Mouse (Mus musculus): Measurements from ENCODE around the gene Ppm1g. TPM values are rescaled to one million over a fixed set of nuclear protein-coding genes. Genes with fewer than 3 reads are reported as not detected.

Ppm1g gene
- total RNA-seq (2021): 10 to 100 TPM; 50.3 to 58.7 TPM

DNA sequence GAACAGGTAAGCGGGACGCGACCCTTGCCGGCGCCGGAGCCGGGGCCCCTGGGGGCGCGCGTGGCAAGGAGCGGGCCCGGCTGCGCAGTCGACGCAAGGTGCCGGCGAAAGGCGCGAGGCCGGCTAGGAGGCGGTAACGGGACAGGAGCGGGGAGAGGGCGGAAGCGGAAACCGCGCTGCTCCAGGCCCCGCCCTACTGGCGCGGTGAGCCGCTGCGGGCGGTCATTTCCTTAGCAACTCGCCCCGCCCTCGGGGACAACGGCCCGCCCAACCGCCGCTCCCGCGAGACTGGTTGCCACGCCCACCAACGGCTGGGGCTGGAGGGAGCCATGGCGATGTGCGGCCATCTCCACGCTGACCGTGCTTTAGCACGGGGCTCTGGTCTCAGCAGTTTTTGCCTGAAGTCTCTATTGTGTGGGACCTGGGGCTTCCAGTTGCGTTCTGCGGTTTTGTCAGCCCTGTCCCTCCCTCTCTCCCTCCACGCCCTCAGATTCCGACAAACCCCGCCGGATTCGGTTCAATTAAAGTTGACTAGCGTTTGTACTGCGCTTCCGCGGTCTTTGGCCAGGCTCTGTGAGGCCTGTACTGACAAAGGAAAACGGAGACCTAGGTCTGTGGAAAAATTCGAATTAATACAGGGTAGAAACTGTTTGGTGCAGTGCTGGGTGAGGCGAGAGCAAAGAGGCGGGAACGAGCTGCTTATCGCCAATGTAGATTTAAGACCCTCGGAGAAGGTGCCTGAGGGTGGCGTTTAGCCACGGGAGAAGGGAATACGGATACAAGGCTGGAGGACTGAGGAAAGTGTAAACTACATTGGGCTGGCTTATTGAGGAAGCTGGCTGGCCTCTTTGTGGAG lies at the start of gene Ppm1g:
Gene Ppm1g (minus strand): TSS at position 240 of the 856 bp plus-strand sequence.
- DNase-seq: peak; percentile 99

DNA sequence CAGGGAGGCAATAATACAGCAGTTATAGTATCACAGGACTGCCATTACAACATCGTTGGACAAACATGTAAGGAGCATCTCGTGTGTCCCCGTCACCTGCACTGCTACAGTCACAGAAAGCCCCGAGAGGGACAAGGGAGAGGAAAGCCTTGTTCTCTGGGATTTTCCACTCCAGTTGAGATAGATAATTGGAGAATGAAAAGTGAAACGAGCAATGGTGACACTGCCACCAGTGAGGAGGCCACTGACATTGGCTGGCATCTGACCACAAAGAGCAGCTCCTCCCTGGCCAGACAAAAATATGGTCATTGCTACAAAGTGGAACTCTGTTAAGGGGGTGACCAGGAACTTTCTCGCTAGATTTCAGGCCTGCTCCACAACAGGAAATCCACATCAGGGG lies 47.2 kb upstream of the Ppm1g start:
- no peak for DNase-seq
- intact Hi-C loops (cut with DNase I): no loop called here

More for the DNA sequence above, at the start of gene Ppm1g:
- intact Hi-C loops (cut with DNase I): loop anchor here (1.0 to 5.0 kb wide), 4 partner anchors 18 to 107 kb away; partner anchors contain the start of genes Ift172, Nrbp1 and Zfp513

DNA sequence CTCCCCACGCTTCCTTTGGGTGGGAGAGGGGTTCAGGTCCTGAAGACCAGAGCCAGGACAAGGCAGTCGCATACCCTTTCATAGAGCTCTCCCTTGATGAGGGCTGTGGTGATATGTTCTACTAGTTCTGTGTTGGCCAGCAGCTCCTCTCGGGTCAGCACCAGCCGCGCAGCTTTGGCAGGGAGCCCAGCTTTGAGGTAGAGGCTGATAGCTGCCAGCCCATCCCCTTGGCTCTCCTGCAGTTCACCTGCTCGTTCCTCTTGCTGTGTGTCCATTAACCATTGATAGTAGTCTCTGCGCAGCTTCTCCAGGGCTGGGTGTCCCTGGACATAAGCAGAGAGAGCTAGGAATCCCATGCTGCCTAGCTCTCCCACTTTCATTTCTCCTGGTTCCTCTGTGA lies 45.6 kb upstream of the Ppm1g start:
- peak in 1 of 2 experiments; percentile 28 for DNase-seq
- intact Hi-C loops (cut with DNase I): no loop called here

DNA sequence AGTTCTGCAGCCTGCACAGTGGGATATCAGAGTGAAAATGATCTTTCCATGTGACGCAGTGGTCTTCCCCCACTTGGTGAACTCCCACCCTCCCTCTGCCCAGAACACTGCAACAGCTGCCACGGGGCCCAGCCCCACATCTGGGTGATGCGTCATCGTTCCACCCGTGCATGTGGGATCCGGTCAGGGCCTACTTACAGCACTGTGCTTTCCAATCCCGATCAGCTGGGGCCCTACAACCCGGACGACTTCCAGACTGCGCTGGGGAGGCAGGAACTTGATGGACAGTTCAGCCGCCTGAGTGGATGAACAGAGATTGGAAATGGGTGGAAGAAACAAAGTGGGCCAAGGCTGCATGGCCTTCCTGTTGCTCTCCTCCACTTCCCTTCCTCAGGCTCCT lies 37.1 kb upstream of the Ppm1g start:
- DNase-seq: no peak
- intact Hi-C loops (cut with DNase I): no loop called here

DNA sequence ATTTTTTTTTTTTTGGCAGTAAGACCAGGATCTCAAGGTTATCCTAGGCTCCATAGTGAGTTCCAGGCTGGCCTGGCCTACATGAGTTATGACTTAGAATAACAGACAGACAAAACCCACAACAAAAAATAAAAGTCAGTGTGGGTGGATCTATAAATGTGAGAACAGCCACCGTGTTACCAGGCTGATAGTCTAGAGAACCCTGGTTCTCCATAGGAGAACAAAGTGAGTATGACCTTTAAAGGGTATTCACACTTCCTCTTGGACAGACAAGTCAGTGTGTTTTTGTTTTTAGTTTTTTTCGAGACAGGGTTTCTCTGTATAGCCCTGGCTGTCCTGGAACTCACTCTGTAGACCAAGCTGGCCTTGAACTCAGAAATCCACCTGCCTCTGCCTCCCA lies 35.5 kb upstream of the Ppm1g start:
- no peak for DNase-seq
- intact Hi-C loops (cut with DNase I): no loop called here

DNA sequence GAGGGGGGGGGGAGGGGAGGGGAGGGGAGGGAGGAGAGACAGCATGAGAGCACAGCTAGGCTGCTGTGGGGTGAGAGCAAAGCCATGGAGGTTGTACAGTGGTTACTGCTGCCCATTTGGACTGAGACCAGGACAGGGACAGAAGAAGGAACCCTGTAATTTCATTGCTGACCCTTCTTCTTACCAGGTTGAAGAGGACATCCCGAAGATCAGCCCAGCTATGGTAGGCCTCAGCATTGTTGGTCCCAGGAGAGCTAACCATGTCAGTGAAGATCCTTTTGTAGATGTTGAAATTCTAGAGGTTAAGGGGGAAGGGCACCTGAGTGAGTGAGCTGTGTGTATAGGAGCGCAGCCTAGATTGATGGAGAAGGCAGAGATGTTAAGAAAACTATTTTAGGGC lies 34.9 kb upstream of the Ppm1g start:
- intact Hi-C loops (cut with DNase I): no loop called here

DNA sequence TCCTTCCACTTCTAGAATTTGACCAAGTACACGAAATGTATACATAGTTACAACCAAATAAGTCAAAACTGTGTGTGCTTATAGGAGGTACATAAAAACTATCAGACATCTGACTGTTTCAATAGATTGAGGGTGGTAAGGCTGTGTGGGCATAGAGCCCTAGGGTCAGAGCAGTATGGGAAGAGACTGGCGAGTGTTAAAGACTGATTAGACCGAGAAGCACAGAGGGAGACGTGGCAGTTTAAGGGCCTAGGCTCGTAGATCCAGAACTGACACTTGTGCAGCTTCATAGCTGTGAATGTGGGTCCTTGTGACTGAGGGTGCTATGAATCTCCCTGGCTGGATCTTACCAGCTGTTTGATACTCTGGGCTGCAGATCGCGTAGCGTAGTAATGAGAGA lies 34.4 kb upstream of the Ppm1g start:
- no peak for DNase-seq
- intact Hi-C loops (cut with DNase I): no loop called here

More for the DNA sequence above, 34.9 kb upstream of the Ppm1g start:
- DNase-seq: no peak

DNA sequence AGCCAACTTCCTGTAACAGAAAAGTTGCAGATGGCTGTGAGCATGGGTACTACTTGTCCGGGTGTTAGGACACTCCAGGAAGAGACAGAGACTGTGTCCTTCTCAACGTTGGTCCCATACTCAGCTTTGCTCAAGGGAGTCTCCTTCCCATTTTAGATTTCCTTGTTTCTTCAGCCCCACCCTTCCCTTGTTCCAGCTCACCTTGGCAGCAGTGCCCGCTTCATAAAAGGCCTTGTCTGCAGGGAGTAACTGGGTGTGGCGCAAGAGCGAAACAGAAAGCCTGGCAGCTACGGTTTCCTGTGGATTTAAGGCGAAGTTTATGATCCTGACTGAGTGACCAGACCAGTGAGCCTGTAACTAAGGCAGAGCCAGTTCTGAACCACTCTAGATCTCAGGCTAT lies 34.0 kb upstream of the Ppm1g start:
- intact Hi-C loops (cut with DNase I): no loop called here

DNA sequence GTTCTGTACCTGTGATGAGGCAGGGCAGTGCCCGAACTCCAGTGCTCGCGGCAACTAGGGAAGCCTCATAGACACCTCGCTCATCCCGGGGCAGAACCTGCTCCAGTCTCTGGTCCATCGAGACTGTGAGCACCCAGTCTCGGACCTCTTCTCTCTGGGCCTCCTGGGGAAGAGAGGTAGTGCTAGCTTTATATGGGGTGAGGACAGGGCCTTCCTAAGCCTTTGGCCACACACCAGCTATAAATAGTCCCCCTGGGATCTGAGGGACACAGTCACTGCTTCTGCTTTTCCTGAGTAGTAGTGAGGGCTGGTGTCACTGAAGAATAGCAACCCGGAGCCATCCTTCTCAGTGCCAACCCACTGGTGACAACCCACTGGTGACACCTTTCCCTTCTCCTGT lies 33.3 kb upstream of the Ppm1g start:
- intact Hi-C loops (cut with DNase I): no loop called here
- DNase-seq: no peak

More for the DNA sequence above, 34.0 kb upstream of the Ppm1g start:
- DNase-seq: peak; percentile 38 to 53

DNA sequence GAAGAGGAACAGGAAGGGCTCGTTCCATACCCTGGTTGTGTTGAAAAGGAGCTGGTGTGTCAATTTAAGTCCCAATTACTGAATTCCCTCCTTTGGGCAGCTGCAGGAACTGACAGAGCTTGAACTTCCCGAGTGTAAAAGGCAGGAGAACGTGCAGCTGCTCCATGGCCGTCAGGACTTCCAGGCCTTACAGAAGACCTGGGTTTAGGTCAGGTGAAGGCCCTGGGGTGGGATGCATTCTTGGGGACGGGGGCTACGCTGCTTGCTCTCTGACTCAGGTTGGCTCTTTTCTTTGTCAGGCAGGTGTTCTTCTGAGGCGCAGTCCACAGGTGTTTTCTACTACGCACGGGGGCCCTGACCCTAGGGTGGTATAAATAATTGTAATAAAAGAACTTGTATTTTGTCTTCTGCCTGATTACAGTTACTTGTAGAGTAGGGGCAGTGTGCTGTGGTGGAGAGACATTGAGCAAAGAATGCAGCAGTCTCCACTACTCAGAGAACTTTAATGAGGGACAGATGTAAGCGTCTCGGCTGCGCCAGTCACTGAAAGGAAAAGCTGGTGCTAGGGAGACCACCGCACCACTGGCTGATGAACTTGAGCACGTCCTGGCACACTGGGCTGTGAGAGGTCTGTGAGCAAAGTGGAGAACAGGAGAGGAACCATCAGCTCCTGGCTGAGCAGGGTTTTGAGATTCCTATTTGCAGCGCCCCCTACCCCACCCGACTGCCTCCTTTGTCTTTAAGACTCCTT lies 32.5 kb upstream of the Ppm1g start:
- intact Hi-C loops (cut with DNase I): no loop called here
- no peak for DNase-seq

DNA sequence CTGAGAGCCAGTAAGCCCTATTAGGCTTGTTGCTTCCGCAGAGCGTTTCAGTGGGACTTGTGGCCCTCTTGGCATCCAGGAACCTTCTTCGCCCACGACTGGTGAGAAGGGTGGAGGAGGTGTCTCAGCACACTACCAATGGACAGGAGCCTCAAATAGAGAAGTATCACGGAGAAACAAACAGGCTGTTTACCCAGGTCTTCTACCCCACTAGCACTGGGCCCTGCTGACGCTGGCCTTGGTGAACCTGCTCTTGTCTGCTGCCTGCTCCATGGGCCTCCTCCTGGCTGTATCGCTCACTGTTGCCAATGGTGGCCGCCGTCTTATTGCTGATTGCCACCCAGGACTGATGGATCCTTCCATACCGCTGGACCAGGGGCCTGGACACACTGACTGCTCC lies 31.7 kb upstream of the Ppm1g start:
- no peak for DNase-seq
- intact Hi-C loops (cut with DNase I): no loop called here

DNA sequence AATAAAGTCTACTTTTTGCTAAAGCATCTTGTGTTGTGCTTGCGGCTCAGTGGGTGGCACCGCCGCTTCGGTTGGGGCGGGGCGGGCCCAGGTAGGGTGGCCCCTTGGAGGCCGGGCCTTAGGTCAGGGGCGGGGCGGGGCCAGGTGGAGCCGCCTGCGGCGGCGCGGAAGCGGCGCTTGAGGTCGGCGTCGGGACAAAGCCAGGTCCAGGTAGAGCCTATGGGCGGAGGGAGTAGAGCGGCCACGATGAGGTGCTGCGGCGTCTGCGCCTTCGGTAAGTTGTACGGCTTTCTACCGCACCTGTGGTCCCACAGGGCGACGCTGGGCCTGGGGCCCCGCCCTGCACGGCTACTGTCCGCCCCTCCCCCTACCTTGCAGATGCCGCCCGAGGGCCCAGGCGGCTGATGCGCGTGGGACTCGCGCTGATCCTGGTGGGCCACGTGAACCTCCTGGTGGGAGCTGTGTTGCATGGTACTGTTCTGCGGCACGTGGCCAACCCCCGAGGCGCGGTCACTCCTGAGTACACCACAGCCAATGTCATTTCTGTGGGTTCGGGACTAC lies 31.1 kb upstream of the Ppm1g start, which contains the start of gene Krtcap3:
Gene Krtcap3 (plus strand): TSS at position 151 of the 561 bp plus-strand sequence.
- intact Hi-C loops (cut with DNase I): no loop called here
- DNase-seq: no peak

DNA sequence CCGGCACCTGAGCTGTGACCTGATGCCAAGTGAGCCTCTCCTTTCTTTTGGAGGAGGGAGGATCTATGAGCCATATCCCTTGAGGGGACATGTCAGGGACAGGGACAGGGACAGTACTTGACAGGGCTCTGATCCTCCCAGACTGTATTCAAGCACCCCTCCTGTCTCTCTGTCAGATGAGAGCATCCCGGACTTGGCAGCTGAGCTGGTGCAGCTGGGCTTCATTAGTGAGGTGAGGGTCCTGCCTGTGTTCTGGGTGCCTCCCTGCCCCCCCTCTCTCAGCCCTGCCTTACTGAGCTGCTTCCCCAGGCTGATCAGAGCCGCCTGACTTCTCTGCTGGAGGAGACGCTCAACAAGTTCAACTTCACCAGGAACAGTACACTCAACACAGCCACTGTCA lies 30.2 kb upstream of the Ppm1g start:
- intact Hi-C loops (cut with DNase I): no loop called here
- no peak for DNase-seq

DNA sequence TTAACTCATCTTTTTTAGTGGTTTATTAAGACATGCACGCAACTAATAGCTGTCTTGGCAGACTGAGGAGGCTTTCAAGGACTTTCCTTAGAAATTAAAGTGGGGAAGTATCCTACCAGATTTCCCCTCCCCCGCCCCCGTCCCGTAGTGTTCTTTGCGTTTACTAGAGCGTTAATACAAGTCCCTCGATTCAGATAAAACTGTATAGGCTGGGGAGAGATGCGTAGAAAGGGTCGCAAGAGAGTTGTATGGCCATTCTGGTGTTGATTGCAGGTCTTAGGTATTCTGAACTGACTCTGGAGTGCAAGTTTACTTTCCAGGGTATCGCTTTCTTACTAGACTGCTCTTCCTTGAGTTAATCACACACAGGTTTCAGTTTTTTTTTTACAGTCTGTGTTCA lies 21.7 kb upstream of the Ppm1g start:
- intact Hi-C loops (cut with DNase I): no loop called here
- DNase-seq: no peak

DNA sequence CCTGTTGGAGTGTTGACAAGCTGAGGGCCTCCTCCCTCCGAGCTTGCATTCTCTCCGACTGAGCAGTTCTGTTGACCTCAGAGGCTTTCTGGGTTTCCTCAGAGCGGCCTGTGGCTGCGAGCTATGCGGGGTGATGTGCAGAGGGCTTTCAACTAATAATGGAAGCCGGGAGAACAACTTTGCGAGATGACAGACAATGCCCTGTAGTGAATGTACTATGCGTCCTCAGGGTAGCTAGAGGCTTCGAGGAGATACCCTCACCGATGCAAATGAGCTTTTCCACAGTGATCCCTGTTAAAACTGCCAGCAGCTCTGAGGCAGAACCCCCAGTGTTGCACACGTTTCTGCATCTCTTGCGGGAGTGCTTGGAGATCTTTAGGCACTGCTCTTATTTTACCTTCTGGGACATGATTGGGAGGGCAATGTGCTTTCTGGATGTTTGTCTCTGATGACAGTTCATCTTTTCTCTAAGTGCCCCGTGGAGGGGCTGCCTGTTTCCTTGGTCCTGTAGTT lies 21.1 kb upstream of the Ppm1g start:
- intact Hi-C loops (cut with DNase I): loop anchor here (2.0 kb wide), 3 partner anchors 49 to 63 kb away; partner anchors contain the start of genes Eif2b4, Gm29609, Ift172 and Snx17
- DNase-seq: no peak

DNA sequence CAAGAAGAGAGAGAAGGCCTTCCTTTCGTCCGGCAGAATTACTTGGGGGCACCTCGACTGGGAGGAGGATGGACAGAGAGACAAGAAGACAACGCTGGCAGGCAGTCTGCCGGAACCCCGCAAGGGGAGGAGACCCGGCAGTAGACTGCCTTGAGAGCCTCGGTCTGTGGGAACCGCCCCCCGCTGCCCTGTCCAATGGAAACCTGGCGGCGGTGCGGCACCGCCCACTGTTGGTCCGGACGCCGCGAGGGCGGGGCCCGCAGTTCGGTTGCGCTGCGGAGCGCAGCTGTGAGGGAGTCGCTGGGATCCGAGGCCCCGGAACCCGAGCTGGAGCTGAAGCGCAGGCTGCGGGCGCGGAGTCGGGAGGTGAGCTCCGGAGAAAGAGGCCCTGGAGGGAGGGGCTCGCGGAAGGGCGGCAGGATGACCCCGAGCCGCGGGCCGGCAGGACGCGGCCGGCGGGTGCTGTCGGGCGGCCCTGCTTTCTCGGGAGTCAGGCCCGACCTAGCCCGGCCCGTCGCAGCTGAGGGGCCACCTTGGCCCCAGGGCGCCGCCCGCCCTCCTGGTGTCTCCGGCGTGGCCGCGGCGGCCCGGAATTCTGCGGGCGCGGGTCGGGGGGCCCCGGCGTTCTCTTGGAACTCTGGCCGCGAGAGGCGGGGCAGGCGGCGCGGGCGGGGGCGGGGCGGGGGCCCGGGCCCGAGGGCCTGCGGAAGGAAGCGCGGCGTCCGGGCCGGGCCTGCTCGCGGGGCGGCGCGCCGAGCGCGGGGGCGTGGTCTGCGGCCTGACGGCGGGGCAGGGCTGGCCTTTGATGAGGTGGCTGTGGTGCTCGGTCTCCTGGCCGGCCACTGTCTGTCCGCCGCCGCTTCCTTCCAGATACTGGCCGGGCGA lies 20.4 kb upstream of the Ppm1g start, which contains the start of the genes Nrbp1 and Gm9970:
Gene Nrbp1 (plus strand): TSS at position 228 of the 885 bp plus-strand sequence.
Gene Gm9970 (minus strand): TSS at position 596 of the 885 bp plus-strand sequence.
- intact Hi-C loops (cut with DNase I): loop anchor here (1.0 to 2.0 kb wide), 4 partner anchors 20 to 62 kb away; partner anchors contain the start of genes Eif2b4, Gm29609, Ift172 and Snx17
- DNase-seq: peak; percentile 95

DNA sequence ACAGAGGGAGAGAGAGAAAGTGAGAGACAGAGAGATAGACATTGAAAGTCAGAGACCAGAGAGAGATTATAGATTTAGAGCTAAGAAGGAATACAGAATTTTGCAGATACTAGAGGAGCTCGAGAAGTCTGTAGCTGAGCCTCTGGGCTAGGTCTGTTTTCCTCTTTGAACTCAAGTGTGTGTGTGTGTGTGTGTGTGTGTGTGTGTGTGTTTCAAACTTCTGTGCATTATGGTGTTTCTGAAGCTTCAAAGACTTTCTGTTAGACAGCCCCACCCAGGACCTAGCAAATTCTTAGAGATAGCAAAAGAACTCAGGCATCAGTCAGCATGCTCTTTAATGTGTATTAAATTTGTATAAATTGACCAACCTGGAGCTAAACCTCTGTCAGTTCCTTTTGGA lies 6.2 kb upstream of the Ppm1g start:
- intact Hi-C loops (cut with DNase I): no loop called here
- no peak for DNase-seq

DNA sequence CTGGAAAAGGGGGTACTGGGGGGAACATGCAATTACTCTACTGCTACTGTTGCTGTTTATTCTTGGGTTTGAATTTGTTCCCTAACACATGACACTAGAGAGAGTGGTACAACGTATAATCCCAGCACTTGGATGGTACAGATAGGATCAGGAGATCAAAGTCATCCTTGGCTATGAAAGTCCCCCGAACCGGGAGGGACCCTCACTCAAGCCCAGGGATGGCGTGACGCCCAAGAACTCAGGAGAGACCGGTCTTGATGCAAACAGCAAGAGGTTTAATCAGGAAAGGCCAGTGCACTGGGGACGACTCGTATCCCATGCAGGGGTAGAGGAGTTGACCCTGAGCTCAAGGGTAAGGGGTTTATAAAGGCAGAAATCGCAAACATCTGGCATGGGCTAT lies 2.2 kb upstream of the Ppm1g start:
- intact Hi-C loops (cut with DNase I): loop anchor here (5.0 kb wide), 2 partner anchors 70 to 105 kb away; partner anchors contain the start of gene Ift172
- no peak for DNase-seq

DNA sequence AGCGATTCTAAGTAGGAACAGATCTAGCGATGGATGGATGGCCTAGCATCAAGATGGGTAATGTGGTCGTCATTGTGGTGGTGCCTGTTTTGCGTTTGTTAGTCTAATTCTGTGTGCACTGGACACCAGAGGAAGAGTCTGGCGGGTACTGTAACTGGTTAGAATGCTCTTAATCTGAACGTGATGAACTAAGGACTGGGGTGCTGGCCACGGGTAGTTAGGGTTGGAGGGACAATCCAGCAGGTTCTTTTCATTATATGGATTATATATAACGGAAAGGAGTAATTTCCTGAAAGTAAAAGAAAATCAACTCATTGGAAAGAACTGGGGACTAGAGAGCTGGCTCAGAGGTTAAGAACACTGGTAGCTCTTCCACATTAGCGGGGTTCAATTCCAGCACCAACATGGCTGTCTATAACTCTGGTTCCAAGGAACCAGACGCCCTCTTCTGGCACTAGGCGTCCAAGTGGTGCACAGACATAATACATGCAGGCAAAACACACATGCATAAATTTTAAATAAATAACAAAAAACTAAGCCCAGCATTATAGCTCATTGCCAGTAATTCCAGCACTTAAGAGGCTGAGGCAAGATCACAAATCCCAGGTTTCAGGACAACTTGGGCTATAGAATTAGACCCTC lies 938 bp upstream of the Ppm1g start:
- intact Hi-C loops (cut with DNase I): loop anchor here (1.0 to 5.0 kb wide), 4 partner anchors 19 to 106 kb away; partner anchors contain the start of genes Ift172, Nrbp1 and Zfp513
- no peak for DNase-seq

Measured in heart, postnatal 36 days (tissue).